Mouse (Mus musculus) heart, adult 2 months (tissue): ENCODE results near the gene Mcoln2. TPM values are rescaled to one million over a fixed set of nuclear protein-coding genes. Genes with fewer than 3 reads are reported as not detected.

ENCODE experiments used
- DNase-seq, 2 experiments: peaks; one replicate each; pipeline ENCODE4 v3.0.0; 2021
- H3K27ac ChIP-seq: fragments of 200-600 bp; 2 replicates; pipeline ENCODE4 v1.8.1; 2022
- H3K27me3 ChIP-seq: fragments of 200-500 bp; 2 replicates; pipeline ENCODE4 v1.6.1; 2012; ENCODE audit warnings: mild to moderate bottlenecking, low read length, inconsistent platforms, mixed read lengths; ENCODE audit not compliant: control insufficient read depth, insufficient read depth
- H3K36me3 ChIP-seq: fragments of 200-500 bp; 2 replicates; pipeline ENCODE4 v1.6.1; 2012; ENCODE audit warnings: low read length, inconsistent platforms; ENCODE audit not compliant: control insufficient read depth, insufficient read depth
- H3K4me1 ChIP-seq: fragments of 200-500 bp; 2 replicates; pipeline ENCODE4 v1.6.1; 2011; ENCODE audit warnings: low read length; ENCODE audit not compliant: control insufficient read depth, insufficient read depth
- H3K4me3 ChIP-seq: fragments of 200-600 bp; 2 replicates; pipeline ENCODE4 v1.8.1; 2022
- H3K79me2 ChIP-seq: fragments of 200-500 bp; replicated peaks from 2 replicates; pipeline ENCODE4 v1.6.1; 2012; ENCODE audit warnings: mild to moderate bottlenecking, inconsistent platforms, low read length, moderate library complexity, mixed read lengths; ENCODE audit not compliant: control insufficient read depth, insufficient read depth
- H3K9ac ChIP-seq: fragments of 200-500 bp; 2 replicates; pipeline ENCODE4 v1.6.1; 2012; ENCODE audit warnings: low read depth, mild to moderate bottlenecking, control low read depth, inconsistent platforms, low read length, mixed read lengths
- CTCF ChIP-seq: fragments of 200-600 bp; IDR thresholded peaks from 2 replicates; pipeline ENCODE4 v1.8.1; 2022; ENCODE audit warnings: antibody characterized with exemption, mild to moderate bottlenecking, moderate library complexity
- EP300 ChIP-seq: fragments of 200-500 bp; IDR thresholded peaks from 2 replicates; pipeline ENCODE4 v1.6.1; 2011; ENCODE audit warnings: low read depth, low read length, control low read depth; ENCODE audit not compliant: insufficient read depth
- POLR2A ChIP-seq: fragments of 200-500 bp; IDR thresholded peaks from 2 replicates; pipeline ENCODE4 v1.6.1; 2011; ENCODE audit warnings: mild to moderate bottlenecking, low read depth, low read length, control low read depth; ENCODE audit not compliant: insufficient read depth
- WGBS: fragments of 180-500 bp; shearing (Covaris S2); methylation state at CpG from one replicate; pipeline ENCODE4 v1.1.7; 2018; 5-methylcytosine and 5-hydroxymethylcytosine counted together
- intact Hi-C: fragments of 180-260 bp; cut with DNase I; formaldehyde crosslinking; loops from one replicate; pipeline ENCODE4 v1.15.1; 2025
- polyA plus RNA-seq: library from polyadenylated mRNA; depleted of rRNA; stranded (reverse); fragments of >200 nt; gene quantifications from 2 replicates; pipeline ENCODE4 v1.2.3, GENCODE M21; 2012; rRNA removed
- total RNA-seq, 2 experiments: library from RNA; stranded (reverse); gene quantifications; 2 replicates each; pipeline ENCODE4 v1.2.3; 2021

Mcoln2 gene
- total and polyA plus RNA-seq, 3 experiments = 0.18 to 0.41 TPM; not detected in 1

- no peak for TF ChIP-seq EP300
- no peak for TF ChIP-seq POLR2A
- no peak for TF ChIP-seq CTCF
- no peaks in the 10 kb centered on the region for H3K27me3 ChIP-seq
- H3K4me3 ChIP-seq = no peak overlapping the region
- intact Hi-C loops = no loop called here
- no peak for DNase-seq
- H3K9ac ChIP-seq = no peak overlapping the region
- 63% methylated on average over 1 of the region's 1 CpGs for WGBS
- no peaks in the 10 kb centered on the region for H3K4me1 ChIP-seq
- H3K27ac ChIP-seq = no peak overlapping the region
- H3K36me3 ChIP-seq = no peaks in the 10 kb centered on the region
- H3K79me2 ChIP-seq = no peaks in the 10 kb centered on the region
These were observed 95.0 kb downstream of the Mcoln2 start for GRCm38 (mm10) chr3:146244630-146245029.

Other genes with a start within 250 kb of the Mcoln2 start
- gene Bcl10, start 227.0 kb upstream of the Mcoln2 start, total RNA-seq = 10 to 100 TPM; 17.7 to 19.3 TPM
- gene Bcl10, start 227.0 kb upstream of the Mcoln2 start, polyA plus RNA-seq = 11.0 and 14.0 TPM in 2 replicates
- gene 2410004B18Rik, start 211.8 kb upstream of the Mcoln2 start, total RNA-seq = 10 to 100 TPM; 17.9 to 20.8 TPM
- gene 2410004B18Rik, start 211.8 kb upstream of the Mcoln2 start, polyA plus RNA-seq = 9.0 and 9.2 TPM in 2 replicates
- 10 to 100 TPM; 13.8 to 15.8 TPM for gene Syde2, start 162.0 kb upstream of the Mcoln2 start, total RNA-seq
- 7.5 and 13.4 TPM in 2 replicates for gene Syde2, start 162.0 kb upstream of the Mcoln2 start, polyA plus RNA-seq
- gene Wdr63, start 41.7 kb upstream of the Mcoln2 start, total RNA-seq = not detected
- 0.53 TPM in 1 of 2 replicates, not detected in the other for gene Wdr63, start 41.7 kb upstream of the Mcoln2 start, polyA plus RNA-seq
- gene Mcoln3, start 32.4 kb upstream of the Mcoln2 start, total RNA-seq = not detected
- gene Mcoln3, start 32.4 kb upstream of the Mcoln2 start, polyA plus RNA-seq = not detected in 2 replicates
- under 1 TPM; 0.10 to 0.32 TPM for gene Lpar3, start 71.1 kb downstream of the Mcoln2 start, total RNA-seq
- gene Lpar3, start 71.1 kb downstream of the Mcoln2 start, polyA plus RNA-seq = 0.68 and 1.2 TPM in 2 replicates